Mouse (Mus musculus) lung, adult 2 months (tissue): ENCODE data around the gene Panx2. TPM values are rescaled to one million over a fixed set of nuclear protein-coding genes. Genes with fewer than 3 reads are reported as not detected.

ENCODE experiments used
- DNase-seq: peaks from one replicate; pipeline ENCODE4 v3.0.0; 2022
- H3K4me1 ChIP-seq: fragments of 200-500 bp; 2 replicates; pipeline ENCODE4 v1.6.1; 2011; ENCODE audit warnings: low read length; ENCODE audit not compliant: control insufficient read depth, insufficient read depth
- H3K4me3 ChIP-seq: fragments of 200-500 bp; replicated peaks from 2 replicates; pipeline ENCODE3; 2011; ENCODE audit warnings: low read depth, mild to moderate bottlenecking, control low read depth, low read length; ENCODE audit errors: extremely low read depth
- CTCF ChIP-seq: fragments of 200-500 bp; IDR thresholded peaks from 2 replicates; pipeline ENCODE4 v1.5.1; 2011; ENCODE audit warnings: mild to moderate bottlenecking, low read length, control low read depth; ENCODE audit not compliant: insufficient read depth
- POLR2A ChIP-seq: fragments of 200-500 bp; IDR thresholded peaks from 2 replicates; pipeline ENCODE4 v1.6.1; 2011; ENCODE audit warnings: low read depth, mild to moderate bottlenecking, control low read depth, low read length, borderline replicate concordance; ENCODE audit errors: extremely low read depth
- WGBS: fragments of 180-500 bp; shearing (Covaris S2); methylation state at CpG from one replicate; pipeline ENCODE4 v1.1.7; 2018; 5-methylcytosine and 5-hydroxymethylcytosine counted together
- polyA plus RNA-seq: library from polyadenylated mRNA; depleted of rRNA; stranded (reverse); fragments of >200 nt; gene quantifications from 2 replicates; pipeline ENCODE4 v1.2.3, GENCODE M21; 2012

Panx2 gene
- polyA plus RNA-seq, 1 experiment, result 0.36 TPM

- TF ChIP-seq CTCF, result no peak
- TF ChIP-seq POLR2A, result no peak
- H3K4me3 ChIP-seq, result no peak overlapping the region
- 86% methylated on average over 12 of the region's 12 CpGs for WGBS
- DNase-seq, result no peak
- peaks cover 2% of the 10 kb centered on the region; the same call in 1 of the 2 replicates for H3K4me1 ChIP-seq
Observed at GRCm38 (mm10) chr15:89060811-89061460, 1.4 kb downstream of the Panx2 start.

- H3K4me3 ChIP-seq, result no peak overlapping the region
- DNase-seq, result no peak
- peaks cover 2% of the 10 kb centered on the region; the same call in 1 of the 2 replicates for H3K4me1 ChIP-seq
- no peak for TF ChIP-seq CTCF
- TF ChIP-seq POLR2A, result no peak
- WGBS, result 89% methylated on average over 6 of the region's 6 CpGs
Observed at GRCm38 (mm10) chr15:89061761-89062517, 2.4 kb downstream of the Panx2 start.

- 79% methylated on average over 5 of the region's 5 CpGs for WGBS
- no peak overlapping the region for H3K4me3 ChIP-seq
- TF ChIP-seq CTCF (no peak), POLR2A (no peak)
- DNase-seq, result no peak
- peaks cover 3% of the 10 kb centered on the region; the same call in 1 of the 2 replicates for H3K4me1 ChIP-seq
Observed at GRCm38 (mm10) chr15:89062518-89062910, 3.0 kb downstream of the Panx2 start.

- WGBS, result 62% methylated on average over 7 of the region's 7 CpGs
- TF ChIP-seq CTCF (no peak), POLR2A (no peak)
- no peak for DNase-seq
- Histone ChIP-seq H3K4me1 (peaks cover 5% of the 10 kb centered on the region; the same call in 1 of the 2 replicates), H3K4me3 (no peak overlapping the region)
Observed at GRCm38 (mm10) chr15:89063001-89063400, 3.5 kb downstream of the Panx2 start.

- TF ChIP-seq CTCF (no peak), POLR2A (no peak)
- DNase-seq, result no peak
- 68% methylated on average over 6 of the region's 6 CpGs for whole genome bisulfite sequencing
- peaks cover 5% of the 10 kb centered on the region; the same call in 1 of the 2 replicates for H3K4me1 ChIP-seq
- no peak overlapping the region for H3K4me3 ChIP-seq
Observed at GRCm38 (mm10) chr15:89063536-89063935, 4.0 kb downstream of the Panx2 start.

GRCm38 (mm10) chr15:89064891-89065290 is 5.4 kb downstream of the Panx2 start:
- Histone ChIP-seq H3K4me1 (peaks cover 5% of the 10 kb centered on the region; the same call in 1 of the 2 replicates), H3K4me3 (no peak overlapping the region)
- TF ChIP-seq POLR2A, result no peak
- TF ChIP-seq CTCF, result no peak
- 90% methylated on average over 5 of the region's 5 CpGs for WGBS
- DNase-seq, result no peak

- no peak for DNase-seq
- TF ChIP-seq POLR2A (no peak), CTCF (no peak)
- Histone ChIP-seq H3K4me1 (peaks cover 3% of the 10 kb centered on the region; the same call in 1 of the 2 replicates), H3K4me3 (no peak overlapping the region)
- WGBS, result 19% methylated on average over 35 of the region's 35 CpGs
Observed at GRCm38 (mm10) chr15:89067609-89068008, 8.1 kb downstream of the Panx2 start.

GRCm38 (mm10) chr15:89068226-89068625 is 8.7 kb downstream of the Panx2 start:
- H3K4me1 ChIP-seq, result peaks cover 3% of the 10 kb centered on the region; the same call in 1 of the 2 replicates
- H3K4me3 ChIP-seq, result no peak overlapping the region
- TF ChIP-seq CTCF, result no peak
- no peak for TF ChIP-seq POLR2A
- 29% methylated on average over 26 of the region's 26 CpGs for WGBS
- DNase-seq, result no peak

GRCm38 (mm10) chr15:89069336-89069840 is 9.9 kb downstream of the Panx2 start:
- H3K4me3 ChIP-seq, result no peak overlapping the region
- no peak for DNase-seq
- TF ChIP-seq POLR2A (no peak), CTCF (no peak)
- H3K4me1 ChIP-seq, result peaks cover 3% of the 10 kb centered on the region; the same call in 1 of the 2 replicates
- 71% methylated on average over 19 of the region's 19 CpGs for WGBS

- H3K4me3 ChIP-seq, result no peak overlapping the region
Observed at GRCm38 (mm10) chr15:89070606-89071005, 11.1 kb downstream of the Panx2 start.

More at GRCm38 (mm10) chr15:89070606-89071005, 11.1 kb downstream of the Panx2 start:
- no peak for TF ChIP-seq CTCF
- TF ChIP-seq POLR2A, result no peak
- H3K4me1 ChIP-seq, result peaks cover 6% of the 10 kb centered on the region; the same call in 1 of the 2 replicates
- no peak for DNase-seq
- 72% methylated on average over 24 of the region's 24 CpGs for WGBS
